Mouse (Mus musculus) T-helper 2 cell (primary cell): ENCODE measurements around the gene Kcnk3.

Experiments used
- in situ Hi-C: fragments of 300-600 bp; cut with MboI, MseI; formaldehyde crosslinking; loops from one replicate; pipeline ENCODE4 v1.15.1; 2025; ENCODE audit warnings: high pct_unique_total_duplicates

Kcnk3 gene

DNA sequence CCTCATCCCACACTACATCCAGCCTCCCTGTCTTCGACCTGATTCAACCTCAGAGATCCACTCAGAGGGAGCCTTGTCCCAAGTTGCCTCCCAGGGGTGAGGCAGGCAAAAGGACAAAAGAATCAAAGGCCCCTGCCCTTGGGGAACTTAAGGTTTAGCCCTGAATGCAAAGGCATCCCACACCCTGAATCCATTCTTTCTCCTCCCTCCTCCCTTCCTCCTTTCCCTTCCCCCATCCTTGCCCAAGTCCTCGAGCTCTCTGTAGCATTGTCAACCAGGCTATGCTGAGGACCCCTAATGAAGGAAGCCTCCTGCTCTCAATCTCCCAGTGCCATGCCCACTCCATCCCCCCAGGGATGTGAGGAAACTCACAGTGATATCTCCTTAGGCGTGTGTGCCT, 23.7 kb downstream of the Kcnk3 start:
- in situ Hi-C loops: loop anchor here (10.0 kb wide), 1 partner anchor 327 kb away; the partner anchor contains the start of gene Drc1

DNA sequence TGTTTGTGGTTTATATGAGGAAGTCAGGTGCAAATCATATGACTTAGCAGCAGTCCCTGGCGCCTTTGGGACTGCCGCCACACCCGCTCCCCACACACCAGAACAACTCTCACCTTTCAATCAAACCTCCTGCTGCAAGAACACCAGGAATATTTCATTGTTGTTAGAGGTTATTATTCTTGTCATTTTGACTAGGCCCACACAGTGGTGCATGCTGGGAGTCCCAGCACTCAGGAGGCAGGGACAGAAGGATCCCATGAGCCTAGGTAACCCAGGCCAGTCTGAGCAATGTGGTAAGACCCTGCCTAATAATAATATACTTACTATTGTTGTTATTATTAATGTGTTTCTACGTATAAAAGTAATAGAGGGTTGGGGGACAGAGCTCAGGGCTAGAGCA, 24.6 kb downstream of the Kcnk3 start:
- in situ Hi-C loops: loop anchor here (10.0 kb wide), 1 partner anchor 328 kb away; the partner anchor contains the start of gene Drc1

DNA sequence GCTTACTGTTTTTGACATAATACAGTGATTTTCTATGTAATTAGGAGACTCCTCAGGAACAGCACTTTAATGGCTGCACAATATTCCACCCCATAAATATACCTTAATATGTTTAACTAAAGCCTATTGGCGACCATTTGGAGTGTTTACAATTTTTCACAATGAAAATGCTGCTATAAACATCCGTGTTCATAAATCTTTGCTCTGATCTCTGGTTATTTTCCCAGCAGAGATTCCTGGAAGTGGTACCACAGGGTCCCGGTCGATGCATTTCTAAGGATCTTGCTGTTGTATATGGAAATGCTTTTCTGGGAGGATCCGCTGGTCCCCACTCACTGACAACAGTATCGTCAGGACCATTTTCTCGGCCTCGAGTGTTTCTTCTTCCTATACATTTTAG, 25.3 kb downstream of the Kcnk3 start:
- in situ Hi-C loops: loop anchor here (10.0 kb wide), 1 partner anchor 328 kb away; the partner anchor contains the start of gene Drc1

DNA sequence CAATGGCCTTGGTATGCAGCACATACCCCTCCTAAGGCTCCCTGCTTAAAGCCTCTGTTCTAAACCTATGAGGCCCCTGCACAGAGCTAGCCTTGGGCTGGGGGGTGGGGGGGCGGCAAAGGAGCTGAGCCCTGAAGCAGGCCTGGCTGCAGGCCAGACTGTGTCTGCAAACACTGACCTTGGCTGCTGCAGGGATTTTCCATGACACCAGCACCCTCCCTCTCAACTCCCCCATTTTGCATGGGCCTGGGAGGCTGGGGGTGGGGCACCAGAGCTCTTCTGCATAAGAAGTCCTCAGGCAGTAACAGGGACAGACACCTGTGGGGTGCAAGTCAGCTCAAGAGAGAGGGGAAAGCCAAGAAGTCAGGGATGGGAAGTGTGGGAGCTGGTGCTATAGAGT, 26.3 kb downstream of the Kcnk3 start:
- in situ Hi-C loops: loop anchor here (10.0 kb wide), 1 partner anchor 329 kb away; the partner anchor contains the start of gene Drc1

DNA sequence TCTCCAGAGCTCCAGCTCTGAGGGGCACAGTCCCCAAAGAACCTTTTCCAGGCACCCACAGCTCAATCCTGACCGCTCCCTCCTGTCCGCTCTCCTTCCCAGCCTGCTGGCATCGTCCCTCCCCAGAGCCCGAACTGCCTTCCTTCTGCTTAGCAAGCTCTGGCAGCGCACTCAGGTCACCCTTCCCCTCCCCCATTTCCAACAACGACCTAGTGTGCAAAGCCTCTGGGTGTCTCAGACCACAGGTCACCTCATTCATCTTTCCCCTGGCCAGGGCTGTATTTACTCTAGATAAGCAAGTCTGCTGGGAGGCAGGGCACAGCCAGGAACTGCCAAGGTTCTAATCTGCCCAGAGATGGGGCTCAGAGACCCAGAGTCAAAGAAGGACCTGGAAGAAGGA, 27.4 kb downstream of the Kcnk3 start:
- in situ Hi-C loops: loop anchor here (10.0 kb wide), 1 partner anchor 331 kb away; the partner anchor contains the start of gene Drc1

DNA sequence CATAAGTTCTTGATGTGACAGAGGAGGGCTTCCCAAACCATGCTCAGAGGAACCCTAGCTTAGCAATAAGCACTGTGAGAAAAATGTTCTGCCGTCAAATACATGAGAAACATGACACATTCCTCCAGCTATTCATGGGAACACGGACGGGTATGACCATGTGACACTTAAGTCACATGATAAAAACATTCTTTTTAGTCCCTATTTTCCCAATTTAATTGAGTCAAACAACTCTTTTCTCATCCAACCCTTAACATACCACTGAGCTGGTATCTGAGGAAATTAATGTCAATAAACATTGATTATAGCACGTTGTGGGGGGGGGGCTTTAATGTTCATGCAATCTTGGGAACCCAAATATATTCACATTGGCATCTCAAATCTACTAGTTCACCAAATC, 27.8 kb downstream of the Kcnk3 start:
- in situ Hi-C loops: loop anchor here (10.0 kb wide), 1 partner anchor 331 kb away; the partner anchor contains the start of gene Drc1

DNA sequence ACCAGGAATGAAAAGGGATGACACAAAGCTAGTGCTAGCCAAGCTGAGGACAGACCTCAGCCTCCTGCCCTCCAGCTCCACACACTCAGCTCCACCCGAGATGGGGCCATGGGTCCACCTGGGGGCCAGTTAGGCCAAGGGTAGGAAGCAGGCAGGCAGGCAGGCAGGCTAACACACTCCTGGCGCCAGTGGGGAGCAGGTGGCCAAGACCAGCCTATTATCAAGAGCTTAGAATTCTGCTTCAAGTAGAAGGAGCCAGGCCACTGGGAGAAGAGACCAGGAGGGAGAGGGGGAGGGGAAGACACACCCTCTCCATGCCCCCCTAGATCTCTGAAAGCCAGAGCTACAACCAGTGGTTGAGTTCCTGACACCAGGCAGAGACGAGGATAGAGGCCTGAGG, 28.7 kb downstream of the Kcnk3 start:
- in situ Hi-C loops: loop anchor here (10.0 kb wide), 1 partner anchor 332 kb away; the partner anchor contains the start of gene Drc1

DNA sequence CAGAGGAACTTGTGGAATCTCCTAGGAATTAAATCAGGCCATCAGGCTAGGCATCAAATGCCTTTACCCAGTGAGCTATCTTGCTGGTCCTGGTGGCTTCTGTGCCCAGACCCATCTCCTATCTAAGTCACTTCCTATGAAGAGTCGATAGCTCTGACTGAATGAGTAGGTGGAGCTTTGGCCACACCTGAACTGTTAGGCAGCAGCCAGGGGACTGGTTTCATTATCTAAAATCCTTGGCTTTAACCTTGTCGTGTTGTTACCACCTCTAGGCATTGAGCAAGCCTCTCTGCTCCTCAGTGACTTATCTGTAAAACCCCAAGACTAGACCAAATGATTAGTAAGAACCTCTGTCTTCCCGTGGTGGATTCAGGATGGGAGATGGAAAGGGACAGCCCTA, 29.4 kb downstream of the Kcnk3 start:
- in situ Hi-C loops: loop anchor here (10.0 kb wide), 1 partner anchor 333 kb away; the partner anchor contains the start of gene Drc1

DNA sequence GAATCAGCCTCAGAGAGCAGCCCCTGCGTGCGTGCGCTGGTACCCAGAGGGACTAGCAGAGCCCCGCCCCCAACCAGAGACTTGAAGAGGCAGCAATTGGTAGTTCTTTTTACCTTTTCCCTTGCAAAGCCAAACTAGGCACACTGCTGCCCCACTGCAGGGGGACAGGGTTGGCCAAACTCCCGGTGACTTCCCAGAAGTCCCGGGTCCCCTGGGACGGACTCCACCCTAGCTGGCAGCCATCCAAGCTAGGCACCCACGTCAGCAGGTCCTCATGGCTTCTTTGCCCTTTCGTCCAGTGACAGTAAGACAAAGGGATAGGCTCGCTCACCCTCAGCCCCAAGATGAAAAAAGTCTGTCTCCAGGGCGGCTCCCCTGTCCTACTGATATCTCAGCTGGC, 29.9 kb downstream of the Kcnk3 start:
- in situ Hi-C loops: loop anchor here (10.0 kb wide), 1 partner anchor 333 kb away; the partner anchor contains the start of gene Drc1

DNA sequence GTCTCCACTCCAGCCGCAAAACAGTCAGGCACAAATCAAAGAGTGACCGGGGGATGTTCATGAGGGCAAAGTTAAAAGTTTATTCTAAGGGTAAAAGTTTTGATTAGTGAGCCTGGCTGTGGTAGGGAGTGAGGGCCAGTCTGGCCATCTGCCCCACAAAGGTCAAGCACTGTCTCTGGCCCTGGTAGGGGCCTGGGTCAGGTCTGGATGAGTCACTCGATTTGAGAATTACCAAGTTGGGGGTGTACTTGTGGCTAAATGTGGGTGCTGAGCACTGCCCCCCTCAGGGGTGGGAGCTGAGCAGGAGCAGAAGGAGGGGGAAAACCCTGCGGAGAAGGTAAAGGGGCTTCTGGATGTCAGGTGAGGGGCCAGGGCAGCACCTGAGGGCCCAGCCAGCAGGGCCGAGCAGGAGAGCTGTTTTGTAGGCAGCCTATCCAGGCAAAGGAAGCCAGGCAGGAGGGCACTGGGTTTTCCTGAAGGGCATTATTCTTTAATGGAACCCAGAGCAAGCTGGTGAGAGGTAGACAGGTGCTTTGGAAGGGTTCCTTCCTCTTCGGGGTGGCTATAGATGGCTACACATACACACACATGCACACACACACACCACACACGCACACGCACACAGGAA, 30.5 kb downstream of the Kcnk3 start:
- in situ Hi-C loops: loop anchor here (10.0 kb wide), 1 partner anchor 334 kb away; the partner anchor contains the start of gene Drc1

DNA sequence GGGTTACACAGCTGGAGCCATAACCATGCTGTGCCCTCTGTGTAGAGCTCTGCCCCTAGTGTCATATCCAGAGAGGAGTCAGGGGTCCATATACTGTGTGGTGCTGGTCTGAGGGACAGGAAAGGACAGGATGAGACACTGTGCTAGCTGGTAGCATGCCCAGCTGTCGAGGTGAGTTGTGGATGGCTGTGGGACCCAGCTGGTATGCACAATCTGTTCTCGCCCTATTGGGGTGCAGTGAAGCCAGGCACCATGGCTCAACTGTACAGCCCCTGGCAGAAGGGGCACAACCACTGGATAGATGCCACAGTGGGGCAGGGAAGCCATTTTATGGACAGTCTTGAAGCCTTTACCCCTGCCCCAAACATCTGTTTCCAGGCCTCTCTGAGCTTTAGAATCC, 31.2 kb downstream of the Kcnk3 start:
- in situ Hi-C loops: loop anchor here (10.0 kb wide), 1 partner anchor 334 kb away; the partner anchor contains the start of gene Drc1

DNA sequence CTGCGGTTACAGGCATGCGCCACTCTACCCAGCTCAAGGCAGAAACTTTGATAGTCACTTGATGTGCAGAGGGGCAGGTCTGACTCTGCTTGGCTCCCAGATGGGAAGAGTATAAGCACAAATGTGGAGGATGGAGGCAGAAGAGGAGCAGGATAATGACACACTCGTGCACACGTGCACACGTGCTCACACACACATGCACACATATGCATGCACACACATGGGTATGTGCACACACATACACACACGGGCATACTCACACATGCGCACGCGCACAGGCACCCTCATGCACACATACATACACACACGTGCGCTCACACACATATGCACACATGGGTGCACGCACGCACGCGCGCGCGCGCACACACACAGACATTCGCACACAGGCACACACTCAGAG, 32.6 kb downstream of the Kcnk3 start:
- in situ Hi-C loops: no loop called here

DNA sequence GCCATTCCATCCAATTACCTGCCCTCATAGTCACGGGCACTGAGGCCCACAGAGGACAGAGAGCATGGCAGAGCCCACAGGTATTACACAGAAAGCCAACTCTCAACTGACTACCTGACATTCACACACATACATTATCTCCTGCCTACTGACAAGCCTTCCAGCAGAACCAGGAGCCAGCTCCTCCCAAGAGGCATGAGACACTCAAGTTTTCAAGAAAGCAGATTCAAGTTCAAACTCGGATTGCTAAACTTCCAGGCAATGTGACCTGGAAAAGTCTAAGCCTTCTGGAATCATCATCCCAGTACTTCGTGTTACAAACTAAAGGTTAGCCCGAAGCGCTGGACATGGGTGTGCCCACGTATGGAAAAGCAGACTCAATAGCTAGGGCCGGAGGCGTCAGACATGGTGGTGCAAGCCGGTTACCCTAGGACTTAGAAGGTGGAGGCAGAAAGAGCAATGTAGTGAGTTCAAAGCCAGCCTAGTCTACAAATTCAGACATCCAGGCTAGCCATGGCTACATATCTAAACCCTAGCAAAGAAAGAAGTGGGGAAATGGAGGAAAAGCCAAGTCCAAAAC, 33.3 kb downstream of the Kcnk3 start:
- in situ Hi-C loops: no loop called here

DNA sequence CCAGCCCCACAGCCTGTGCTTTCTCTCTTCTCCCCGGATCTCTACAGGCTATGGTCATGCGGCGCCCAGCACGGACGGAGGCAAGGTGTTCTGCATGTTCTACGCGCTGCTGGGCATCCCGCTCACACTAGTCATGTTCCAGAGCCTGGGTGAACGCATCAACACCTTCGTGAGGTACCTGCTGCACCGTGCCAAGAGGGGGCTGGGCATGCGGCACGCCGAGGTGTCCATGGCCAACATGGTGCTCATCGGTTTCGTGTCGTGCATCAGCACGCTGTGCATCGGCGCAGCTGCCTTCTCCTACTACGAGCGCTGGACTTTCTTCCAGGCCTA, 33.8 kb downstream of the Kcnk3 start:
- in situ Hi-C loops: no loop called here

DNA sequence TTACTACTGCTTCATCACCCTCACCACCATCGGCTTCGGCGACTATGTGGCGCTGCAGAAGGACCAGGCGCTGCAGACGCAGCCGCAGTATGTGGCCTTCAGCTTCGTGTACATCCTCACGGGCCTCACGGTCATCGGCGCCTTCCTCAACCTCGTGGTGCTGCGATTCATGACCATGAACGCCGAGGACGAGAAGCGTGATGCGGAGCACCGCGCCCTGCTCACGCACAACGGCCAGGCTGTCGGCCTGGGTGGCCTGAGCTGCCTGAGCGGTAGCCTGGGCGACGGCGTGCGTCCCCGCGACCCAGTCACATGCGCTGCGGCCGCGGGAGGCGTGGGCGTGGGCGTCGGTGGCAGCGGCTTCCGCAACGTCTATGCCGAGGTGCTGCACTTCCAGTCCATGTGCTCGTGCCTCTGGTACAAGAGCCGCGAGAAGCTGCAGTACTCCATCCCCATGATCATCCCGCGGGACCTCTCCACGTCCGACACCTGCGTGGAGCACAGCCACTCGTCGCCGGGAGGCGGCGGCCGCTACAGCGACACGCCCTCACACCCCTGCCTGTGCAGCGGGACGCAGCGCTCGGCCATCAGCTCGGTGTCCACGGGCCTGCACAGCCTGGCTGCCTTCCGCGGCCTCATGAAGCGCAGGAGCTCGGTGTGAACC, 34.3 kb downstream of the Kcnk3 start:
- in situ Hi-C loops: no loop called here

DNA sequence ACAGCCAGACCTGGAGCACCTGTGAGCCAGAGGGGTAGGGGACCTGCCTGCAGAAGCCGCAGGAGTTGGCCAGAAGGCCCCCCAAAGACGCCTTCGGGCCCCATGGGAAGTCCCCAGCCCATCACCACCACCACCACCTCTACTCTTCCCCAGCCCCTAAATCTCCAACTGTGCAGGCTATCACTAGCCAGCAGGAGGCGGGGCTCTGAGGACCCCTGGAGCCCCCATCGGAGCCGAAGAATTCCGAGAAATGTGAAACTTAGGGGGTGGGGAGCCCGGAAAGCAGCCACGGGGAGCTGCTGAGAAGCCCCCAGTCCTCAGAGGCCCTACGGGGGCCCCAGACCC, 34.8 kb downstream of the Kcnk3 start:
- in situ Hi-C loops: no loop called here

DNA sequence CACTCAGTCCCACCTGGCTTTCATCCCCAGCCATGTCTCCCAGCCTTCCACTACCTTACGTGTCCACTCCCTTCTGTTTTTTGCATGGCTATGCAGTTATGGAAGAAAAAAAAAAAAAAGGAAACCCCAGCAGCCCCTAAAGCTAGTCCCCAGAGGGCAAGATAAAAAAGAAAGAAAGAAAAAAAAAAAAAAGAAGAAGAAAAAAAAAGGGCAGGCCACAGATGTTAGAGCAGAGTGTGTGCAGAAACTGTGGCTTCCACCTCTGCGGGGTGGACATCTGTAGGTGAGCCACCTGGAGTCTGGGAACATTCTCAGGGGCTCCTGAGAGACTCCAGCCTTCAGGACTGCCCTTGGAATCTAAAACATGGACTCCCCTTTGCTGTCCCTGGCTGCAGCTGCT, 35.4 kb downstream of the Kcnk3 start:
- in situ Hi-C loops: no loop called here

DNA sequence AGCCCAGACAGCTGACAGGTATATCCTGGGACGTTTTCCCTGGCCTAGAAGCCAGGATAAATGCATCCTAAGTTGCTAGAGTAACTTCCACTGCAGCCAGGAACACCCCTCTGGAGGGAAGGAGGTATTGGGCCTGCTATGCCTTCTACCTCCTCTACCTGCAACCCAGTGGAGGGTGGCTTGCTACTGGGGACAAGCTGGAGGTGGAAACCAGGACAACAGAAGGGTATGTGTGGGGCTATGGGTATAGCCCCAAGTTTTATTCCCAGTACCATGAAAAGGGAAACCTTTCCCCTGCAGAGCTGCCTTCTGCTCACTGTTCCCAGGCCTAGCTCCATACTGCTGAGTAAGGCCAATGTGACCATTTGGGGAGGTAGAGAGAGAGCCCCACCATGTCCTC, 36.3 kb downstream of the Kcnk3 start:
- in situ Hi-C loops: no loop called here

DNA sequence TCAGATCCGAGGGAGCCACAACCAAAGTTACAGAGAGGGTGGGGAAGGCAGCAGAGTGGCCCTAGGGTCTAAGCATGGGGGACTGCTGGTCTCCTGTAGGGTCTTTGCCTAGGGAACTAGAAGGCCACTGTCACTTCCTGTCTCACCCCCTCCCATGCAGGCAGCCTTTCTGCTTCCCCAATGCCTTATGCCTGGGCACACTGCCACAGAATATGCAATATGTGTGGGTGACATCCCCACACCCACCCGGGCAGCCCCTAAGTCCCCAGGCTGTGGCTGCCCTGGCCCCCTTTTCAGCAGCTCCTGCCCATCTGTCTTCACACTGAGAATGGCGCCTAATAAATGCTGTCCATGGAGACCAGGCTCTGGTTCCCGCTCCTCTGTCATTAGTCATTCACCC, 36.9 kb downstream of the Kcnk3 start:
- in situ Hi-C loops: no loop called here

DNA sequence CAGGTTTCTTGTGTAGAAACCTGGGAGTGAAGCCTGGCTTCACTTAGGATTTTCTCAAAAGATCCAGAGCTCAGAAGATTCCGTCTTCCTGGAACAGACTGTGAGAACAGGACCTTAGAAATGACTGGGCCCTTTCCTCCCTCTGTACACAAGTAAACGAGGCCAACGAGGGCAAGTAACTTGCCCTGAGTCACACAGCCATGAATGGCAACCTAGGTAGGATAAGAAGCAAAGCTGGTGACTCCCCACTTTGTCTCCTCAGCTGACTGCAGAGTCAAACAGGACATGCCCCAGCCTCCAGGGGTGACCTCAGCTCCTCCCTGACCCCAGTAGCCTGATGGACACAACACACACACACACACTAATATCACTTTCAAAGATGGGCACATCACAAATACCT, 37.4 kb downstream of the Kcnk3 start:
- in situ Hi-C loops: no loop called here

DNA sequence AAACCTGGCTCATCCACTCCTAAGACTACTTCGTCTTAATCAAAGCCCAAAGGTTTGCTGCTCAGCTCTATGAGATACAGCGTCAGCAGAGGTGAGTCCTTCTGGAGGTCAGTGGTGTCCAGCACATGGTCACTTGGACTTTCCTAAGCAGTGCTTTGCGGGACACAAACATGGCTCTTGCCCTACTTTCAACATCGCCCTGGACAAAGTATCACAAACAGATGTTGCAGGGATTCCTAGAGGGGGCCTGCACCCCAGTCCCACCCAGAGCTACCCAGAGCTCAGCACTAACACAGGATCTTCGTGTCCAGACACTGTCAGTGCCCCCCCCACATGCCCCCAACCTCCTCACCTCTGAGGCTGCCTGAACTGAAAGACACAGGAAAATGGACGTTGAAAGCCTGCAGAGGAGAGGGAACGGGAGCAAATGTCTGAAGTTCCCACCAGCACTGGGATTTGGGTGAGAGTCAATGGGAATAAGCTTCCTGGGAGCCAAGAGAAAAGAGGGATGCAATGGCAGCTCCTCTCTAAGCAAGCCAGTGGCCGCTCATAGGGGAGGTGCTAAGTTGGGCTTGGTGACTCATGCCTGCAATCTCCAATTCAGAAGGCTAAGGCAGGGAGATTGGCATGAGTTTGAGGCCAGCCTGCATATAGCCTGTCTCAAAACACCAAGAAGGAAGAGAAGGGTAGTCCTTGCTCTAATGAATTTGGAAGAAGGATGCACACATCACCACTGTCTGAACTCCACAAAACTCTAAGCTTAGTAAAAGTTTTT, 38.5 kb downstream of the Kcnk3 start:
- in situ Hi-C loops: no loop called here

DNA sequence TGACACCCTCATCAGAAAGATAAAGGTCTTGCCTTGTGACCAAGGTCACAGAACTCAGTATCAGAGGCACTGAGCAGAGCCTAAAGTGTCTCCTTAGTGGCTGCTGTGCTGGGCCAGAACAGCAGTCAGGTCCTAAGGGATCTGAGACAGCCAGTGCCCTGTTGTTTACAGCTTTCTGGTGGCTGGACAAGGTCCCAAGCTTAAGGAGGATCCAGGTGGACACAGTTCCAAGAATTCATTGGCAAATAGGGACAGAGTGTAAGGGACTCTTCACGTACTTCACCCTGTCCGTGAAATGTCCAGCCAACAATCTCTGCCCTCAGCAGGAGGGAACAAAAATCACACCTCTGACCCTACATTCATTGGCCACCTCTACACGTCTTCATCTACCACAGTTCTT, 40.5 kb downstream of the Kcnk3 start:
- in situ Hi-C loops: no loop called here
